Mouse (Mus musculus) hindlimb bud, embryonic 11.5 days (tissue): ENCODE measurements around the gene Six5.
"Not testable (repeated sequence)": the region's sequence is repeated elsewhere in the genome, so short reads cannot be mapped to it uniquely, and the experiment has no call there.

Source experiments
- DNase-seq: peaks from one replicate; pipeline ENCODE4 v3.0.0-alpha.2; 2012; ENCODE audit warnings: low read depth, low spot score; ENCODE audit errors: extremely low spot score

Six5 gene

GRCm38 (mm10) chr7:19094471-19094825 is at the start of gene Six5:
TSS of gene Six5 (plus strand) at chr7:19094594.
- no peak for DNase-seq

- DNase-seq: no peak
These were observed 49.8 kb upstream of the Six5 start for GRCm38 (mm10) chr7:19044616-19045015.

GRCm38 (mm10) chr7:19046286-19047069 is 47.9 kb upstream of the Six5 start:
- DNase-seq: no peak

GRCm38 (mm10) chr7:19048006-19048527 is 46.3 kb upstream of the Six5 start:
- DNase-seq: no peak

- DNase-seq: no peak
These were observed 45.1 kb upstream of the Six5 start for GRCm38 (mm10) chr7:19049252-19049651.

GRCm38 (mm10) chr7:19050172-19050571 is 44.2 kb upstream of the Six5 start:
- no peak for DNase-seq

GRCm38 (mm10) chr7:19051161-19051560 is 43.2 kb upstream of the Six5 start:
- DNase-seq: no peak

- DNase-seq: no peak
These were observed 41.9 kb upstream of the Six5 start for GRCm38 (mm10) chr7:19052345-19053135.

GRCm38 (mm10) chr7:19053136-19053532 is 41.3 kb upstream of the Six5 start:
- no peak for DNase-seq

- DNase-seq: no peak
These were observed 40.2 kb upstream of the Six5 start, which contains the start of gene Rsph6a for GRCm38 (mm10) chr7:19054047-19054776. TSS of gene Rsph6a (plus strand) at chr7:19054690.

- DNase-seq: no peak
These were observed 39.7 kb upstream of the Six5 start for GRCm38 (mm10) chr7:19054777-19055076.

GRCm38 (mm10) chr7:19055108-19055507 is 39.3 kb upstream of the Six5 start:
- DNase-seq: no peak

- no peak for DNase-seq
These were observed 37.0 kb upstream of the Six5 start for GRCm38 (mm10) chr7:19057405-19057804.

GRCm38 (mm10) chr7:19065896-19066295 is 28.5 kb upstream of the Six5 start:
- DNase-seq: no peak

GRCm38 (mm10) chr7:19067063-19067462 is 27.3 kb upstream of the Six5 start:
- no peak for DNase-seq

- no peak for DNase-seq
These were observed 26.5 kb upstream of the Six5 start for GRCm38 (mm10) chr7:19067935-19068334.

GRCm38 (mm10) chr7:19068707-19069106 is 25.7 kb upstream of the Six5 start:
- no peak for DNase-seq

- no peak for DNase-seq
These were observed 24.9 kb upstream of the Six5 start for GRCm38 (mm10) chr7:19069500-19069899.

GRCm38 (mm10) chr7:19071024-19071423 is 23.4 kb upstream of the Six5 start:
- not testable (repeated sequence) for DNase-seq

- DNase-seq: no peak
These were observed 20.9 kb upstream of the Six5 start for GRCm38 (mm10) chr7:19073504-19073903.

- DNase-seq: no peak
These were observed 19.9 kb upstream of the Six5 start for GRCm38 (mm10) chr7:19074494-19074893.
